Comparison of ENCODE assay signal across 8 mouse cellular contexts in the genomic region with DNA sequence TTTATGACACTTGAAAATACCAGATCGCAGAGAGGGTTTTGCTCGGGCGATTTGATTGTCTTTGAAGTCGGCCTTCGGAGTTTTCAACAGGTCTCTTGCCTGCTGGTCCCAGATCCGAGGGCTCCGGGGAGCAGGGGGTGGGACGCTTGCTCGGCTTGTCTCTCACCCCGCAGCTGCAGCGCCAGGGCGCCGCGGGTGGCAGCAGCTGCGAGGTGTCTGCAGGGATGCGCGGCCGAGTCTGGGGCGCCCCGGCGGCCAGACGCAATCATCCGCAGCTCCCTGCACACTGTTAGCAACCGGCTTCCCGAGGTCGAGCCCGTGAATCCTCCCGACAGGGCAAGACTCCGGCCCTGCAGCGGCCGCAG.
DNase-seq lines count a peak whose midpoint lies in the region; ATAC-seq and TF ChIP-seq lines count a peak whose summit lies in the region.

No protein-coding gene starts in this region.

- no peak overlapping the region for H3K27ac ChIP-seq in bone marrow macrophage, adult 2 months (ENCODE audit: insufficient read depth, low read depth, low read length)
- H3K27ac ChIP-seq in forebrain, postnatal 0 days (ENCODE audit: low read depth, low read length) = no peak overlapping the region
- no peak overlapping the region for H3K27ac ChIP-seq in intestine, embryonic 14.5 days (ENCODE audit: low read depth)
- no peak overlapping the region for H3K27ac ChIP-seq in liver, embryonic 11.5 days (ENCODE audit: low read depth, low read length)

- peak overlapping the region; percentile 40 for H3K9ac ChIP-seq in forebrain, postnatal 0 days
- H3K9ac ChIP-seq in intestine, embryonic 14.5 days (ENCODE audit: low read length) = no peak overlapping the region
- no peak overlapping the region for H3K9ac ChIP-seq in liver, embryonic 11.5 days (ENCODE audit: low read depth, low read length)

- H3K4me1 ChIP-seq in bone marrow macrophage, adult 2 months (ENCODE audit: control insufficient read depth, insufficient read depth, low read length) = peaks cover 2% of the 10 kb centered on the region
- H3K4me1 ChIP-seq in forebrain, postnatal 0 days (ENCODE audit: insufficient read depth) = no peaks in the 10 kb centered on the region
- 0 out of 2 replicates have a peak, but pooled peaks cover 7% of the 10 kb centered on the region for H3K4me1 ChIP-seq in intestine, embryonic 14.5 days (replicated peaks; ENCODE audit: control insufficient read depth, insufficient read depth, low read length)
- H3K4me1 ChIP-seq in liver, embryonic 11.5 days (replicated peaks; ENCODE audit: control insufficient read depth, insufficient read depth, low read length) = no peaks in the 10 kb centered on the region

- no peak for TF ChIP-seq CTCF in bone marrow macrophage, adult 2 months (IDR thresholded peaks at IDR 0.05; ENCODE audit: low read depth, low read length)
- TF ChIP-seq CTCF in forebrain, postnatal 0 days (IDR thresholded peaks at IDR 0.05; ENCODE audit: low read depth) = peak; percentile 38; the same call in 1 of the 2 replicates

- H3K9me3 ChIP-seq in forebrain, postnatal 0 days (ENCODE audit: low read length) = no peaks in the 10 kb centered on the region
- no peaks in the 10 kb centered on the region for H3K9me3 ChIP-seq in intestine, embryonic 14.5 days (ENCODE audit: control insufficient read depth, low read length)
- H3K9me3 ChIP-seq in liver, embryonic 11.5 days (ENCODE audit: control insufficient read depth, low read length) = no peaks in the 10 kb centered on the region

- WGBS in forebrain, postnatal 0 days = under 1% methylated on average over 31 of the region's 31 CpGs
- WGBS in intestine, embryonic 14.5 days = 1% methylated on average over 30 of the region's 31 CpGs
- WGBS in liver, embryonic 11.5 days = under 1% methylated on average over 30 of the region's 31 CpGs

- TF ChIP-seq POLR2A in bone marrow macrophage, adult 2 months (IDR thresholded peaks at IDR 0.05; ENCODE audit: borderline replicate concordance, low read depth, low read length) = no peak

- H3K27me3 ChIP-seq in forebrain, postnatal 0 days (ENCODE audit: insufficient read depth, low read length) = peaks cover 39% of the 10 kb centered on the region
- peaks cover 77% of the 10 kb centered on the region for H3K27me3 ChIP-seq in intestine, embryonic 14.5 days (replicated peaks; ENCODE audit: control insufficient read depth, insufficient read depth, low read length)
- peaks cover 56% of the 10 kb centered on the region for H3K27me3 ChIP-seq in liver, embryonic 11.5 days (replicated peaks; ENCODE audit: control insufficient read depth, insufficient read depth, low read length)

- peak overlapping the region; percentile 88 for H3K4me2 ChIP-seq in forebrain, postnatal 0 days (ENCODE audit: low read depth)
- H3K4me2 ChIP-seq in intestine, embryonic 14.5 days (ENCODE audit: low read length) = peak overlapping the region; percentile 80
- peak overlapping the region; percentile 57 for H3K4me2 ChIP-seq in liver, embryonic 11.5 days

- H3K4me3 ChIP-seq in bone marrow macrophage, adult 2 months (ENCODE audit: insufficient read depth, low read length) = peak overlapping the region; percentile 26
- peak overlapping the region; percentile 41 for H3K4me3 ChIP-seq in forebrain, postnatal 0 days (ENCODE audit: low read depth, low read length)
- peak overlapping the region; percentile 44 for H3K4me3 ChIP-seq in intestine, embryonic 14.5 days (ENCODE audit: low read depth, low read length)
- peak overlapping the region; percentile 44 for H3K4me3 ChIP-seq in liver, embryonic 11.5 days (ENCODE audit: low read depth, low read length)

- ATAC-seq in forebrain, postnatal 0 days = peak; percentile 87
- peak; percentile 74 for ATAC-seq in intestine, embryonic 14.5 days (replicated peaks; ENCODE audit: low FRiP score, low TSS enrichment, low read depth)
- ATAC-seq in liver, embryonic 11.5 days (replicated peaks; ENCODE audit: low FRiP score) = no peak

- peak; percentile 10 to 19 for DNase-seq in layer of hippocampus, postnatal 25 days (ENCODE audit: extremely low spot score in 1 of 2, low spot score in 1 of 2)
- no peak for DNase-seq in layer of hippocampus, postnatal 10 days (ENCODE audit: low spot score in 2 of 2)
- DNase-seq in forebrain, postnatal 0 days = peak; percentile 67
- DNase-seq in intestine, embryonic 14.5 days (ENCODE audit: low spot score) = peak; percentile 81
- peak; percentile 54 for DNase-seq in liver, embryonic 11.5 days (ENCODE audit: low spot score)
- DNase-seq in retina, postnatal 7 days (ENCODE audit: low read depth, low spot score) = peak; percentile 19
- DNase-seq in spleen, postnatal 14 days (ENCODE audit: low spot score in 2 of 2) = no peak

- H3K36me3 ChIP-seq in forebrain, postnatal 0 days (ENCODE audit: insufficient read depth) = no peaks in the 10 kb centered on the region
- no peaks in the 10 kb centered on the region for H3K36me3 ChIP-seq in intestine, embryonic 14.5 days (ENCODE audit: control insufficient read depth, insufficient read depth, low read length)
- no peaks in the 10 kb centered on the region for H3K36me3 ChIP-seq in liver, embryonic 11.5 days (ENCODE audit: control insufficient read depth, insufficient read depth, low read length)

Comparison
In these comparisons a context has a peak if more than half of its experiments do, and no peak if none do; other contexts are left out.
1. DNase-seq: peak in layer of hippocampus, postnatal 25 days (2 of 2), forebrain, postnatal 0 days (single experiment), intestine, embryonic 14.5 days (single experiment), liver, embryonic 11.5 days (single experiment) and retina, postnatal 7 days (single experiment); none in layer of hippocampus, postnatal 10 days (0 of 2) and spleen, postnatal 14 days (0 of 2).
2. Peak in every context shown above with its lines, with median percentiles within 50 percentile points of each other: H3K4me3 ChIP-seq and H3K4me2 ChIP-seq.